Mouse (Mus musculus) frontal cortex, postnatal 10 days (tissue): ENCODE results near the gene Qtrt2.

Source experiments
- DNase-seq, 2 experiments: peaks; one replicate each; pipeline ENCODE4 v3.0.0; 2022; ENCODE audit warnings: low spot score in 2 of 2, mixed read lengths in 1 of 2

Qtrt2 gene

DNA sequence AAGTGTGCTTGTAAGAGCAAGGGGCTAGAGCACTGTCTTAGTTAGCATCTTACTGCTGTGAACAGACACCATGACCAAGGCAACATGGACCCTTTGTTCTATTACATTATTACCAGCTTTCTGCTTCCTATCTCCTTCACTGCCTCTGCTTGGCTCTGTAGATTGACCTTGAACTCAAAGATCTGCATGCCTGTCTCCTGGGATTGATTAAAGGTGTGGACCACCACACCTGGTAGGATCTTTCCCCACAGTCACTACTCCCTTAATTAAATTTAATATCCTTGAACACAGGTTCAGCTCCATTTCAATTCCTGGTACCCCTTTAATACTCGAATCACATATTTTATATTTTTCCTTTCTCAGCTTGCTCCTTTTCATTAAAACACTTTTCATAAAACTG is 763 bp downstream of the Qtrt2 start:
- DNase-seq: no peak

GRCm38 (mm10) chr16:43925001-43925558 is 1.5 kb downstream of the Qtrt2 start:
- no peak for DNase-seq

DNA sequence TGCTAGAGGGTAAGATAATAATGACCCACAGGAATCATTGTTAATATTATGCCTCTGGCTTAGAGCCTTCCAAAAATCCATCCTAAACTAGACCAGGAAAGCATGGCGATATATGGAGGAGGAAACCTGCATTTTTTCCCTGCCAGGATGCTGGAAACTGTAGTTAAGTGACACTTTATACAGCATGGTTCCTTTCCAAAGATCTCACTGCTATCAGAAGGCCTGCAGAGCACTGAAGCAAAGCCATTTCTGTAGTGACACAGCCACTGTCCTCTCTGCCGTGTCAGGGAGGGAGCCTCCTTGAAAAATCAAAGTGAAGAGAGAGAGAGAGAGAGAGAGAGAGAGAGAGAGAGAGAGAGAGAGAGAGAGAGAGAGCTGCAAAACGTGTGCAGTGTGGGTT is 4.0 kb downstream of the Qtrt2 start:
- DNase-seq: no peak

DNA sequence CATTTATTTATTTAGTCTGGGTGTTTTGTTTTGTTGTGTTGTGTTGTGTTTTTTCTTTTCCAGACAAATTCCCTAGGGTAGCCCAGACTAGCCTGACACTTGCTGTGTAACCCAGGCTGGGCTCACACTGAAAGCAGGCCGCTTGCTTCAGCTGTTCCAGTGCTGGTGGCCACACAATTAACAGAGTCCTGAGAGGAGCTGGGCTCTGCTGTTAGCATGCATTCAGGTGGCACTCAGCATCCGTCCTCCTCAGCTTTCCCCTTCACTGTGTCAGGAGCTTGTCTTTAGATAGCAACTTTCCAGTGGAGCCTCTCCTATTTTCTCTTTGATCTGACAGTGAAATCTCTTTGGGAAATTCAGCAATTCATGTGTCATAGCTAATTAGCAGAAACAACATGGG is 4.6 kb downstream of the Qtrt2 start:
- no peak for DNase-seq

GRCm38 (mm10) chr16:43918867-43919266 is 7.7 kb downstream of the Qtrt2 start:
- no peak for DNase-seq

DNA sequence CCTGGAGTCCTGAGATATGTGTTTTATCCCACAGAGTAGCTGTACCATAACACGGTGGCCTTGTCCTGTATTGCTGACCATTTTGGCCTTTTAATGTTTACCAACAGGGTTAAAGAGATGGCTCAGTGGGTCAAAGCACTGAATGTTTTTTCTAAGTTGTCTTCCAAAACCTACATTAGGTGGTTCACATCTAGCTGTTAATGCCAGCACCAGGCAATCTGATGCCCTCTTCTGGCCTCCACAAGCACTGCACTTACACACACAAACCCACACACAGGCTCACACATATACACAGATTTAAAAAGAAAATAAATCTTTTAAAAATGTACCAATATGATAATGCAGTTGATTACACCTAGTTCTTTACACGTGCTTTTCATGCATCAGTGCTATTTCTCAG is 17.7 kb downstream of the Qtrt2 start:
- no peak for DNase-seq

DNA sequence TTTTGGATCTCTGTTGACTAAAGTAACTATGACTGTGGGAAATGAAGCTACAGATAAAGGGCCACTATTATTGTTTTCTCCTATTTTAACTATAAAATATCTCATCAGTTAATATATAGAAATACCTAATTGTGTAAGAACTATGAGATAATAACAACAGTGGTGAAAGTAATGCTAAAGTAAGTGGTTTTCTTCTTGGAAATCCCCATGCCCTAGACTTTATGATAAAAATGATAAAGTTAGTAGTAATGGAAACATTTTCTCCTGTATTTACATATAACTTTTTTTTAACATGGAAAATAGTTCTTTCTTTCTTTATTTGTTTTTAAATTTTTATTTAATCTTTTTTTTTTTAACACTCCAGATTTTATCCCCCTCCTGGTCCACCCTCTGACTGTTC is 26.0 kb downstream of the Qtrt2 start:
- DNase-seq: no peak

- no peak for DNase-seq
Measured at GRCm38 (mm10) chr16:43900138-43900537, 26.5 kb downstream of the Qtrt2 start.

DNA sequence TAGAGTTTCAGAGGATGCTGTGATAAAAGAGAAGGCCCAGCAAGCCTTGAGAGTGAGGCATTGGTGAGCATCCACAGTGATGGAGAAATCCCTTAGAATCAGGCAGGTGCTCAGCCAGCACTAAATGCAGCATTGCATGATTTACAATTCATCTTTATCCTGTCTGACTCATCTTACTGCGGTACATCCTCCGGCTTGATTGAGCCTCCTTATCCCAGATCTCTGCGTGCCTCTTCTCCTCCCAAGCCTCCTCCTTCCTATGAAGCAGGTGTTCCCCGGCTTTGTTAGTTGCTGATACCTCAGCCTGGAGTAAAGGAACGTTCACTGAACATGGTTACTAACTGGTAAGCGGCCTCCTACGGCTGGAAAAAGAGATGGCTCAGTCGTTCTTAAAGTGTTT is 32.1 kb downstream of the Qtrt2 start:
- DNase-seq: no peak

DNA sequence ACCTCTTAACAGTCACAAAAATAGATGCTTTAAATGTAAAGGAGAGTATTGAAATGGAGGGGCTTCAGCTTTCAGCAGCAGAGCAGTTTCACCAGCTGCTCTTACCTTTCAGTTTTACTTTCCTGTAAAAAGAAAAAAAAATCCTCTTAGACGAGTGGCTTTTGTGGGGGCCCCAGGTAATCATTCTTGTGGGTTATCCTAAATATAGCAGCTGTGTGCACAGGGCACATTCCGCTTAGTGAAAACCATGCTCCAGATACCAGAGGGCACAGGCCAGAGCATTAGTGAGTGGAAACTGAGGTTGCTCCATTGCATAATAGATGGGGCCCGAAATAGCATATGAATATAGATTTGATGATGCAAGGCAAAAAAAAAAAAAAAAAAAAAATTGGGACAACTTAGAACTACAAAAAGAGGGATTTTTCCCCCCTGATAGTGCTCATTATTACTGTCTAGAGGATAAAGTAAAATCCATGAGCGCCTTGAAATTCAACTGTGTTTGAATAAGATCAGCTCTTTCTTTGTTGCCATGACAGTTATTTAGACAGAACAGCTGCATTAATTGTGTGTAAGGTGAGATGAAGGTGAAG is 35.8 kb downstream of the Qtrt2 start:
- DNase-seq: no peak

DNA sequence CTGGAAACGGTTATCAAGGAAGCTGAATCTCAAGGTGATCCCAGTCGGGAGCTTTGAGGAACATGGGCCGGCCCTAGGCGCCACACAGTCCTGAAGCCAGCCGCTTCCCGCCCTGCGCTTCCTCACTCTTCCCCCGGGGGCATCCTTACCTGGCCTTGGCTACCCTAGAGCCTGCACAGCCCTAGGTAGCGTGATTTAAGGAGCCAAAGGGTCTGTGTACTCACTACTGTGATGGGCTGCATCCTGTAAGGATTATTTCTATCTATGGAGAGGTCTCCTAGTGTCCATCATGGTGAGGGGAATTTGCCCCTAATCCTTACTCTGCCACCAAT is 36.6 kb downstream of the Qtrt2 start:
- DNase-seq: no peak

DNA sequence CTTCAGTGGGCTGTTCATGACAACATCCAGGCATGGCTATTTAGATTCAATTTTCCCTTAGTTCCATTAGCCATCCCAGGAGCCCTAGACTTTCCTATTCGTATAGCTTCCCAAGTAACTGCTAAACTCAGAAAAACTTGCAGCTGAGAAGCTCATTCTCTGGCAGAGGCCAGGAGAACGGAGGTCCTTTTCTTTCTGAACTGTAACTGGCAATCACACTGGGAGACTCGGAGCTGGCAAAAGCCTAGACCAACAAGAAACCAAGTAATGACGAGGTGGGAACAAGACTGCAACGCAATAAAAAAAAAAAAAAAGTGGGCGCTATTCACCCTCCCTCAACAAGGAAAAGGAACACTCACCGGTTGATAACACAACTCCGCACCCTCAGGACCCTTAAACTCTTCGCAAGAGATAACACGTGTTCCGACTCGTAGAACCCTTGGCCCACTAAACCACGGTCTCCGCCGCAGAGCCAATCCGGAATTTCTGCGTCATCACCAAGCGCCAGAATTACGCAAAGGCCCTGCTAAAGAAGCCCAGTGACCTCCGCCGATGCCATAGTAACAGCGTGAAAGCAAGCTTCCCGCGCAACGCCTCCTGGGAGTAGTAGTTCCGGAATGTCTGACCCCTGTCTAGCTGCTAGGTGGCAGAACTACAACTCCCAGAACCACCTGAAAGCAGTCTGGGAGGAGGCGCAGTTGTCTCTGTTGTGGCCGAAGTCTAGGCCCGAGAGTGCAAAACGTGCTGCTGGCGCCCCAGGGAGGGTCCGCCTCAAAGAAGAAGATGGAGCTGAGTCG is 37.2 kb downstream of the Qtrt2 start, which contains the start of gene Ccdc191:
Ccdc191 (plus strand) TSS at position 593 of the 797 bp plus-strand sequence.
- peak; percentile 99 for DNase-seq

DNA sequence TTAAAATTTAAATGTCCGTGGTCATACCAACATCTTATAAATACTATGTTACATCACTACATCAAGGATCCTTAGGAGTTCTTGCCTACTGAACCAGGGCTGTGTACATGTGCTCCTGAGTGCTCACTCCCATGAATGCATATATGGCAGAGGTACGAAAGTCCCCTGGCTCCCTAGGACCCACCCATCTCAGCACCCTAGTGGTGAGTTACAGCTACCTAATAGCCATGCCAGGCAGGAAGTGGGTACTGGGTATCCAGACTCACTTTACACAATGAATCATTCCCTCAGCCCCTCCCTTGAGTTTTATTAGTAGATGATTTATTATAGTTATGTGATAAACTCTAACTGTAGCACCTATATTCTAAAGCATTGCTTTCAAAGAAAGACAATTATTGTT is 44.3 kb downstream of the Qtrt2 start:
- DNase-seq: no peak

- no peak for DNase-seq
Measured at GRCm38 (mm10) chr16:43881636-43882035, 45.0 kb downstream of the Qtrt2 start.

DNA sequence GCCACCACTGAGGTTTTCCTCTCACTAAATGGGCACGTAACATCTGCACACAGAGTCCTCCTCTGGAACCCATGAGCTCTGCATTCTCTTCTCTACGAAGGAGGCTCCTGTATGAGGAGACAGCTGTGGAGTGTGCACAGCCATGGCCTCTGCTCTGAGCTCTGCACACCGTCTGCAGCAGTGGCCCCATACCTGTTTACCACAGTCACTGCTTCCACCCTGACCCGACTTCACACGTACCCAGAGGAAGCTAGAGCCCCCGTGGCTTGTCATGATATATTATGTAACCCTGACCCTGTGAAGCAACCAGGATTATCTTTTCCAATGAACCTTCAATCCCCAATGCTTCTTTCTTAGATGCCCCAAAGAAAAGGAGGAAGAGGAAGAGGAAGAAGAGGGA is 46.8 kb downstream of the Qtrt2 start:
- no peak for DNase-seq

GRCm38 (mm10) chr16:43871419-43871818 is 55.2 kb downstream of the Qtrt2 start:
- no peak for DNase-seq

GRCm38 (mm10) chr16:43869805-43870204 is 56.8 kb downstream of the Qtrt2 start:
- no peak for DNase-seq

DNA sequence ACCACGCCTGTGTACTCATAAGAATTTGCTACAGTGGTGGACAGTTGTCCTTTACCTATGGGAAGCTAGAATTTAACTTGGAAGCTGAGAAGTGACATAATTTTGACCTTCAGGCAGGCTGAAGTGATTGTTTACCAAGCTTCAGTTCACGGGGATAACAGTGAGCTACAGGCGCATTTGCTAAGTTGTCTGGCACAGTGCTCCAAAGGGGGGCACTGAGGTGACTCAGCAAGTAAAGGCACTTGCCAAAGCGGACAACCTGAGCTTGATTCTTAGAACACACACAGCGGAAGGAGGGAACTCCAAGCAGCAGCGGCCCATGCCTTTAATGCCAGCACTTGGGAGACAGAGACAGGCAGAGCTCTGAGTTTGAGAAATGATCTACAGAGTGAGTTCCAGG is 66.0 kb downstream of the Qtrt2 start:
- DNase-seq: no peak

GRCm38 (mm10) chr16:43858941-43859476 is 67.6 kb downstream of the Qtrt2 start:
- DNase-seq: no peak

- DNase-seq: no peak
Measured at GRCm38 (mm10) chr16:43849839-43850238, 76.8 kb downstream of the Qtrt2 start.

DNA sequence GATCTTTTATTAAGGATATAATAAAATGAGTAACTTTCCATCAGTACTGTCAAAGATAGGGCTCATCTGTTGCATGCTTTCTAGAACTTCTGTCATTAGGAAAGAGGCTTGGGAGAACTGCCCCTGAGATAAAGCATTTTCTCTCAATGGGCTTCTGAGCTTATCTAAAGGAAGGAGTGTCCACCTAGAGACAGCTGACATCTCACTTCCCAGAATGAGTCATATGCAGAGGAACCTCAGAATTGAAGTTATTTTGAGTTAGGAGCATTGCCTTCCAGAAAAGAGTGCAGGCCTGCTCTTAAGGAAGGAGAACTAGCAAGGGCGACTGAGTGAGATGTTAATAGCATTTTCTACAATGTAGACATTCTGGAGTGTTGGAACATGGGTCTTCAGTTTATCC is 85.4 kb downstream of the Qtrt2 start:
- DNase-seq: no peak

- DNase-seq: no peak
Measured at GRCm38 (mm10) chr16:43831957-43832356, 94.7 kb downstream of the Qtrt2 start.

DNA sequence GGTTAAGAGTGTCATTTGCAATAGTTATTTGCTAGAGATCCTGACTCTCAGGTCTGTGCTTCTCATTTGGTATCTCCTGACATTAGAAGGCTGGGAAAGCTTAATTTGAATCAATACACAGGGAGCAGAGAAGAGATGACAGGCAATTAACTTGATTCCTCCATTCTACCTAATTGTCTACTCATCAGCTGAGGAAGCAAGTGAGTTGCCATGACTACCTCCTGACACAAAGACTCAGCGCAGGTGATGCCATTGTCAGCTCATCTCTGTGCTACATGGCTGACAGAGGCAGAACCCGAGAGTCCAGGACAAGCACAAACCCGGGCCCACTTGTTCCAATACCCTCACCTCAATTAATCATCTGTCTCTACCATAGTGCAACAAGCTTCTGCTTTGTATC is 99.1 kb downstream of the Qtrt2 start:
- DNase-seq: no peak
